Mouse (Mus musculus): ENCODE results near the gene Parvg.

DNA sequence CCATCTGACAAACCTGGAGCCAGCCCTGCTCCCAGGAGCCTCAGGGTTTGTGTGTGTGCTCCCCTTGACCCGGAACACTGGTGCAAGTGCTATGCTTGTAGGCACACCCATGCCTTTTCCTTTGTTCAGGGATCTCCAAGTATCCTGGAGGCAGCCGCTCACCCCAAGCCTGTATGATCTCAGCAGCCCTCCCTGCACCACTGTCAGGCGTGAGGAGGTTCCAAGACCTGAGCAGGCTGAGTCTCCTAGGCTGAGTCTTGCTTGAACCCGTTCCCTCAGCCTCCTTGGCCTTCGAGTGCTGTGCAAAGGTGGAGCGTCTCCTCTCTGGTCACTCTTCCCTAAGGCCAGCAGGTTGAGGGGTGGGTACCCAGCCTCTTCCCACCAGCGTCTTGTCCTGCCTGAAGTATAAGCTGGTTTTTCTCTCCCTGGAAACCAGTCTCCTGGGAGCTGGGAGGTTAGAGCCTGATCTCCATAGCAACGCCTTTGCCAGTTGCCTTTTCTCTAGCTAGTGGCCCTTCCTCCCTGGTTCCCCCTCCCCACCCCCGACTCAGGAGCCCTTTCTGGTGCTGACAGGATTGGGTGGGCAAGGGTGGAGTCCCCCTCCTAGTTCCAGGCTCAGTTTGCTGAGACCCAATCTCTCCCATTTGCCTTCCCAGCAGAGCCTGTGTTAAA lies 24.0 kb upstream of the Parvg start:
- TF ChIP-seq CTCF (IDR thresholded peaks at IDR 0.05) (no peak), EP300 (IDR thresholded peaks at IDR 0.05) (no peak)
